Mouse (Mus musculus) liver, embryonic 14.5 days (tissue): ENCODE results near the gene Pitpna.

Experiments
- CTCF ChIP-seq: IDR thresholded peaks from 2 replicates; pipeline ENCODE4 v1.5.1; 2016; ENCODE audit warnings: antibody characterized with exemption, low read depth, control low read depth
- EP300 ChIP-seq: IDR thresholded peaks from 2 replicates; pipeline ENCODE4 v1.6.1; 2016; ENCODE audit warnings: antibody characterized with exemption, low read depth

DNA sequence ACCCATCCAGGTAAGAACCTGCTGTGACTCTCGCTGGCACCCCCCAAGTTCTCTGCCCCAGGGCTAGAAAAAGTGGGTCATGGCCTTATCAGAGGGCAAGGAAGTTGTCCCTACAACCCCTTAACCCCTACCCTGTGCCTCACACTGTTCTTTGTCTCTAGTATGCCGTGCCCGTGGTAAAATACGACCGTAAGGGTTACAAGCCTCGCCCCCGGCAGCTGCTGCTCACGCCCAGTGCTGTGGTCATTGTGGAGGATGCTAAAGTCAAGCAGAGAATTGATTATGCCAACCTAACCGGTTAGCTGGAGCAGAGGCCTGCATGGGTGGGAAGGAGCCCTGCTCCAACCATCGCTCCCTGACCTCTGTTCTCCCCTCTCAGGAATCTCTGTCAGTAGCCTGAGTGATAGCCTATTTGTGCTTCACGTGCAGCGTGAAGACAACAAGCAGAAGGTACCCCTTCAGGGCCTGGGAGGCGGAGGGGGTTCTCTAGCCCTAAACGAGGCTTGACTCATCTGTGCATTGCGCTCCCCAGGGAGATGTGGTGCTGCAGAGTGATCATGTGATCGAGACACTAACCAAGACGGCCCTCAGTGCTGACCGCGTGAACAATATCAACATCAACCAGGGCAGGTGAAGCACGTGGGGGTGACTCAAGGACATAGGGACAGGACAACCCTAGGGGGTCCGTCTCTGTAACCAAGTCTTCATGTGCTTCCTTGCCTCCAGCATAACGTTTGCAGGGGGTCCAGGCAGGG is 83.7 kb downstream of the Pitpna start:
- TF ChIP-seq EP300 (no peak), CTCF (no peak)
